Mouse (Mus musculus): ENCODE data around the gene Ucp2.

GRCm38 (mm10) chr7:100474680-100475079 lies 18.5 kb upstream of the Ucp2 start:
- TF ChIP-seq POLR2A (IDR thresholded peaks at IDR 0.05; ENCODE audit: low read depth, low read length) = no peak
- no peak for TF ChIP-seq CTCF (conservative IDR thresholded peaks at IDR 0.05; ENCODE audit: insufficient read depth, insufficient read length, low read depth, low read length)
